Mouse (Mus musculus) neural tube, embryonic 15.5 days (tissue): ENCODE results near the gene Snx13. TPM values are rescaled to one million over a fixed set of nuclear protein-coding genes. Genes with fewer than 3 reads are reported as not detected.
A peak's percentile ranks its signal among the peaks of the same experiment; 100 is the strongest.

ENCODE experiments used
- ATAC-seq: fragments of 200-750 bp; cut with Nextera tagmentation; 2 replicates; pipeline ENCODE4 v1.8.0; 2017; ENCODE audit warnings: mild to moderate bottlenecking, moderate TSS enrichment, moderate library complexity; ENCODE audit not compliant: low FRiP score
- H3K27ac ChIP-seq: fragments of 300-500 bp; sonication (generic); replicated peaks from 2 replicates; pipeline ENCODE4 v1.5.1; 2015; ENCODE audit warnings: mild to moderate bottlenecking, inconsistent platforms
- H3K27me3 ChIP-seq: fragments of 300-500 bp; sonication (generic); replicated peaks from 2 replicates; pipeline ENCODE4 v1.6.1; 2015; ENCODE audit warnings: inconsistent platforms
- H3K36me3 ChIP-seq: fragments of 300-500 bp; sonication (generic); 2 replicates; pipeline ENCODE4 v1.6.1; 2015; ENCODE audit warnings: inconsistent platforms
- H3K4me1 ChIP-seq: fragments of 300-500 bp; sonication (generic); 2 replicates; pipeline ENCODE4 v1.6.1; 2015; ENCODE audit warnings: inconsistent platforms
- H3K4me2 ChIP-seq: fragments of 300-500 bp; sonication (generic); 2 replicates; pipeline ENCODE4 v1.6.1; 2015; ENCODE audit warnings: inconsistent platforms, mild to moderate bottlenecking, moderate library complexity
- H3K4me3 ChIP-seq: fragments of 300-500 bp; sonication (generic); replicated peaks from 2 replicates; pipeline ENCODE4 v1.5.1; 2015; ENCODE audit warnings: mild to moderate bottlenecking, inconsistent platforms
- H3K9ac ChIP-seq: fragments of 300-500 bp; sonication (generic); replicated peaks from 2 replicates; pipeline ENCODE4 v1.6.1; 2015; ENCODE audit warnings: mild to moderate bottlenecking, inconsistent platforms
- H3K9me3 ChIP-seq: fragments of 300-500 bp; sonication (generic); replicated peaks from 2 replicates; pipeline ENCODE4 v1.6.1; 2016; ENCODE audit warnings: inconsistent platforms
- WGBS: fragments of 180-500 bp; shearing (Covaris S2); methylation state at CpG from one replicate; pipeline ENCODE4 v1.1.7; 2015; ENCODE audit warnings: mixed read lengths; 5-methylcytosine and 5-hydroxymethylcytosine counted together
- polyA plus RNA-seq: library from polyadenylated mRNA; unstranded; fragments of >200 nt; fragmentation: Nextera tagmentation; extraction: Ambion mirVana; gene quantifications from 2 replicates; pipeline ENCODE4 v1.2.1, GENCODE M21; 2015

The Snx13 gene
- polyA plus RNA-seq, 1 experiment from 2014 or later, result 29.8 TPM

- H3K4me2 ChIP-seq, result no peak overlapping the region
- no peak for ATAC-seq
- no peak overlapping the region for H3K9ac ChIP-seq
- no peaks in the 10 kb centered on the region for H3K4me1 ChIP-seq
- no peaks in the 10 kb centered on the region for H3K9me3 ChIP-seq
- whole genome bisulfite sequencing, result 81% methylated on average over 9 of the region's 9 CpGs
- H3K27ac ChIP-seq, result no peak overlapping the region
- no peaks in the 10 kb centered on the region for H3K27me3 ChIP-seq
- H3K4me3 ChIP-seq, result no peak overlapping the region
- H3K36me3 ChIP-seq, result no peaks in the 10 kb centered on the region
These were observed 28.2 kb upstream of the Snx13 start for GRCm38 (mm10) chr12:35018679-35019237.

DNA sequence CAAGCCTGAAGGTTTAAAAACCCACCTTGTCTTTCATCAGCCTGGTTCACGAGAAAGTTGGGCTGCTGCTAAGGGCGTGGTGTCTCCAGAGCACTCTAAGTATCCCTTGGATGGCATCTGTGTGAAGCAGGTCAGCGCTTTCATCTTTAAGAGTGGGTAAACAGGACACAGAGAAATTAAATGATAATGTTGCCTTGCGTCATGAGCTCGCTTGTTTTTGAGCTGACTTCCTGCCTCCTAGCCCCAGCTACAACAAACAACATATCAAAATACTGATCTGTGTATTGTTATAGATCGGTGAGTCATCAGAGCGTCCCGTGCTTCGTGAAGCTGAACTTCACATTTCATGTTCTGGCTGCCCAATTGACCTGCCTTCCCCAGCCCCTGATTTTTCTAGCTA lies 25.7 kb upstream of the Snx13 start:
- Histone ChIP-seq H3K27ac (no peak overlapping the region), H3K9ac (no peak overlapping the region)
- WGBS, result 87% methylated on average over 9 of the region's 9 CpGs

GRCm38 (mm10) chr12:35022066-35022465 lies 24.9 kb upstream of the Snx13 start:
- no peak for ATAC-seq
- no peak overlapping the region for H3K27ac ChIP-seq
- no peak overlapping the region for H3K4me2 ChIP-seq
- no peaks in the 10 kb centered on the region for H3K27me3 ChIP-seq
- H3K36me3 ChIP-seq, result no peaks in the 10 kb centered on the region
- no peaks in the 10 kb centered on the region for H3K4me1 ChIP-seq
- H3K4me3 ChIP-seq, result no peak overlapping the region
- 57% methylated on average over 10 of the region's 10 CpGs for WGBS
- no peak overlapping the region for H3K9ac ChIP-seq
- no peaks in the 10 kb centered on the region for H3K9me3 ChIP-seq

More for the DNA sequence above, 25.7 kb upstream of the Snx13 start:
- Histone ChIP-seq H3K36me3 (no peaks in the 10 kb centered on the region), H3K4me3 (no peak overlapping the region), H3K4me2 (no peak overlapping the region), H3K4me1 (no peaks in the 10 kb centered on the region), H3K9me3 (no peaks in the 10 kb centered on the region), H3K27me3 (no peaks in the 10 kb centered on the region)
- ATAC-seq, result no peak

DNA sequence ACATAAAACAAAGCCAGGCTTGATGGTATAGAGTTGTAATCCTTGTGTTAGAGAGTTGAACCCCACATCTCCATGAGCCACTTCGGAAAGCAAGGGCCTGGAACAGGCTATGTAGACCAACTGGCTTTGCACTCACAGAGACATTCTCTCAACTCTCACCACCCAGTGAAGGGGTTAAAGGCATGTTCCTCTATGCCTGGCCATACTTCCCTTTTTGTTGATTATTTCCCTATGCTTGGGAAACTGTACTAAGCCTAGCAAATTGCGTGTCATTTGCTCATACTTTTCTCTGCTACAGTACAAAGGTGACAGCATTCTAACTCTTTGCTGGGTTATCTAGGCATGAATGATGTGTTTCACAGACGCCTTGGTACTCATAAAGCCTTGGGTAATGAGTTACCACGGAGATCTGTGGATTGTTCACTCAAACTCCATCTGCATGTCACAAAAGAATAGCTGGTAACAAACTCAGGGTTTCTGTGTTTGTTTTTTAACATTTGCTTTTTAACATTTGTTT lies 21.0 kb upstream of the Snx13 start:
- Histone ChIP-seq H3K27ac (no peak overlapping the region), H3K36me3 (no peaks in the 10 kb centered on the region), H3K4me1 (no peaks in the 10 kb centered on the region), H3K9me3 (no peaks in the 10 kb centered on the region), H3K27me3 (no peaks in the 10 kb centered on the region), H3K9ac (no peak overlapping the region), H3K4me3 (no peak overlapping the region), H3K4me2 (no peak overlapping the region)
- WGBS, result 52% methylated on average over 4 of the region's 4 CpGs
- no peak for ATAC-seq

DNA sequence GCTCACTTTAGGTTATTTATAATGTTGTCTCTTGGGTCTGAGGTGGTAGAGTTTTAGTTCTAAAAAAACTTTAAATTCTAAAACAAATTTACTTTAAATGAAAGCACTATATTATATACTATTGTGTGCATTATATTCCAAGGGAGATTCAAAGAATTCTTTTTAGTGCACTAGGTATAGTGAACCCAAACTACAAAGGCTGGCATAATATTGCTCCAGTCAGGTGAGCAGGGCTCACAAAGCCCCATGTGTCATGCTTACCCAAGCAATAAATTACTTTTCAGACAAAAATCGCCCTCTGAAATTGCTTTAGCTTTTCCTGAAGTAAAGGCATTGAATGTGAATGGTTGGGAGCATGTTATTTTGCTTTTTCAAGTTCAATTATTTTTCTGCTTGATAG lies 19.5 kb upstream of the Snx13 start:
- no peaks in the 10 kb centered on the region for H3K27me3 ChIP-seq
- WGBS, result 69% methylated on average over 1 of the region's 1 CpGs
- H3K4me2 ChIP-seq, result no peak overlapping the region
- no peaks in the 10 kb centered on the region for H3K36me3 ChIP-seq
- H3K4me1 ChIP-seq, result no peaks in the 10 kb centered on the region
- ATAC-seq, result no peak
- H3K9me3 ChIP-seq, result no peaks in the 10 kb centered on the region
- no peak overlapping the region for H3K4me3 ChIP-seq
- no peak overlapping the region for H3K9ac ChIP-seq
- H3K27ac ChIP-seq, result no peak overlapping the region

- H3K27ac ChIP-seq, result no peak overlapping the region; the same call in 1 of the 2 replicates
- ATAC-seq, result no peak
- peak overlapping the region; percentile 46 for H3K4me2 ChIP-seq
- H3K27me3 ChIP-seq, result no peaks in the 10 kb centered on the region
- no peaks in the 10 kb centered on the region for H3K36me3 ChIP-seq
- 0 out of 2 replicates have a peak overlapping the region, but pooled peaks have one; percentile 12 for H3K4me3 ChIP-seq
- WGBS, result 28% methylated on average over 14 of the region's 14 CpGs
- no peaks in the 10 kb centered on the region for H3K4me1 ChIP-seq
- no peaks in the 10 kb centered on the region for H3K9me3 ChIP-seq
- no peak overlapping the region for H3K9ac ChIP-seq
These were observed 8.1 kb upstream of the Snx13 start for GRCm38 (mm10) chr12:35038668-35039570.

- H3K4me2 ChIP-seq, result no peak overlapping the region
- H3K4me1 ChIP-seq, result no peaks in the 10 kb centered on the region
- WGBS, result 75% methylated on average over 5 of the region's 5 CpGs
- H3K36me3 ChIP-seq, result no peaks in the 10 kb centered on the region
- no peaks in the 10 kb centered on the region for H3K9me3 ChIP-seq
- no peak overlapping the region for H3K27ac ChIP-seq
- no peak for ATAC-seq
- no peak overlapping the region for H3K9ac ChIP-seq
- H3K27me3 ChIP-seq, result no peaks in the 10 kb centered on the region
- H3K4me3 ChIP-seq, result no peak overlapping the region
These were observed 7.4 kb upstream of the Snx13 start for GRCm38 (mm10) chr12:35039571-35039936.

DNA sequence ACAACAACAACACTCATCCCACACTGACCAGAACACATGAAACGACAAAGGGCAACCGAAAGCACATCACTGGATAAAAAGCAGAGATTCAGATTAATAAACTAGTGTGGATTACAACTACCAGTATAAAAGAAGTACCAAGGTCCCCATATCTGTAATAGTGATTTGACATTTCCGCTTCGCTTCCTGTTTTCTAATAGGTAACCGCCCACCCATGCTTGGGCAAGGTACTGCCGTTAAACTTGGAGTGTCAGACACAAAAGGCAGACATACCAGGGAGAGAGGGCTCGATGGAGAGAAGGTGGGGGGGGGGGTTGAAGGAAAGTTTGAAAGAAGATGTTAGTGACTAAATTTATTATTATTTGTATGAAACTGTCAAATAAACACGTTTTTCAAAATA lies 5.0 kb upstream of the Snx13 start:
- Histone ChIP-seq H3K36me3 (no peaks in the 10 kb centered on the region), H3K4me1 (peaks cover 2% of the 10 kb centered on the region; the same call in 1 of the 2 replicates), H3K9me3 (no peaks in the 10 kb centered on the region), H3K9ac (no peak overlapping the region), H3K27me3 (peaks cover 5% of the 10 kb centered on the region; the same call in 1 of the 2 replicates), H3K4me3 (no peak overlapping the region), H3K4me2 (no peak overlapping the region), H3K27ac (no peak overlapping the region)
- 76% methylated on average over 8 of the region's 8 CpGs for WGBS
- no peak for ATAC-seq

DNA sequence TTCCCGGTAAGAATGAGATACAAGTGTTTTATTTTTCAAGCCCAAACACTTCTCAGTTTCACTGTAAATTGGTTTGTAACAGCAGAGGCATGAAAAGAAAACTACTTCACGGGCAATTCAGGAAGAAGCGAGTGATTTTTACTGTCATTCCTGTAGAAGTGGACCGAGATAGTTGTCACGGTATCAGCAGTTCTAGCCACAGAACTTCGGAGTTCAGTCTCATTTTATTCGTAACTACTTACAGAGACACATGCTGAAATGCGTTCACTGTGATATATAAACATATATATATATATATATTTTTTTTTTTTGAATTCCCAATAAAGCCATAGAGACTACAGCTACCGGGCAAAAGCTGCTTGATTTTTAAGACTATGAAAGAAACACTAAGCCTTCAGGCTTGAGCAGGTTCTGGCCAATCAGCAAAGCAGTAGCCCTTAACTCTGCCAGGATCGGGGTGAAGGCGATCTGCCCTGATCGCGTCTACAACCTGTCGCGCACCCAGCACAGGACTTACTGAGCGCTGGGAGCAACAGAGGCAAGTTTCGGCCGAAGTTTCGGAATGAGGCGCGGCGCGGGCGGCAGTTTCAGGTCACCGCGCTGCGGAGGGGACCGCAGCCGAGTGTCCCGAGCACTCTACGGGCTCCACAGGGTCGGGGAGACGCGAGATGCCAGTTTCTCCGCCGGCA lies 532 bp upstream of the Snx13 start:
- Histone ChIP-seq H3K36me3 (no peaks in the 10 kb centered on the region), H3K9ac (peak overlapping the region; percentile 90), H3K4me2 (peak overlapping the region; percentile 80), H3K27me3 (peaks cover 5% of the 10 kb centered on the region; the same call in 1 of the 2 replicates), H3K9me3 (no peaks in the 10 kb centered on the region), H3K27ac (peak overlapping the region; percentile 95), H3K4me1 (peaks cover 22% of the 10 kb centered on the region), H3K4me3 (peak overlapping the region; percentile 94)
- peak; percentile 73 for ATAC-seq
- WGBS, result under 1% methylated on average over 36 of the region's 36 CpGs

- H3K9me3 ChIP-seq, result no peaks in the 10 kb centered on the region
- peak overlapping the region; percentile 95 for H3K27ac ChIP-seq
- H3K36me3 ChIP-seq, result no peaks in the 10 kb centered on the region
- H3K27me3 ChIP-seq, result peaks cover 5% of the 10 kb centered on the region; the same call in 1 of the 2 replicates
- peaks cover 24% of the 10 kb centered on the region for H3K4me1 ChIP-seq
- H3K9ac ChIP-seq, result peak overlapping the region; percentile 90
- H3K4me3 ChIP-seq, result peak overlapping the region; percentile 94
- WGBS, result under 1% methylated on average over 60 of the region's 65 CpGs
- ATAC-seq, result peak; percentile 87
- peak overlapping the region; percentile 80 for H3K4me2 ChIP-seq
These were observed 587 bp downstream of the Snx13 start for GRCm38 (mm10) chr12:35047320-35048225.

DNA sequence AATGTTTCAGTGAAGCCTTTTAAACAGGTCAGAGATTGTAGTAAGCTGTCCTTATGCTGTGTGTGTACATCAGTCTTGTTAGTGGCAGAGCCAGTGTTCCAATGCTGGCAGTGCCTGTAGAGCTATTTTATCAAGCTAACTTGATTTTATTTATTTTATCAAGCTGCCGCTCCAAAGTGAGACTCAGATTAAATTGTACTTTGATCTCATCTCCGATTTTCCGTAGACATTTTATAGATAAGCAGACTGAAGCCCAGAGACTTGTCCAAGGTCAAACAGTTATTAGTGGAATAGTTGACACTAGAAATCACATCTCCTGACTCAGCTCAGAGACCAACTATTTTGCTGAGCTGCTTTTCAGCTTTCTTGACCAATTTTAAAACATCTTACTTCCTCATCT lies 1.9 kb downstream of the Snx13 start:
- 91% methylated on average over 3 of the region's 3 CpGs for whole genome bisulfite sequencing
- H3K4me2 ChIP-seq, result no peak overlapping the region

More for the DNA sequence above, 1.9 kb downstream of the Snx13 start:
- no peak for ATAC-seq
- H3K4me1 ChIP-seq, result peaks cover 24% of the 10 kb centered on the region
- peaks cover 5% of the 10 kb centered on the region; the same call in 1 of the 2 replicates for H3K27me3 ChIP-seq
- H3K9me3 ChIP-seq, result no peaks in the 10 kb centered on the region
- H3K4me3 ChIP-seq, result no peak overlapping the region
- H3K36me3 ChIP-seq, result no peaks in the 10 kb centered on the region
- H3K9ac ChIP-seq, result no peak overlapping the region
- no peak overlapping the region for H3K27ac ChIP-seq
